Mouse (Mus musculus) heart, adult 2 months (tissue): ENCODE results near the gene Cabs1. TPM values are rescaled to one million over a fixed set of nuclear protein-coding genes. Genes with fewer than 3 reads are reported as not detected.

Source experiments
- DNase-seq, 2 experiments: peaks; one replicate each; pipeline ENCODE4 v3.0.0; 2021
- H3K27ac ChIP-seq: fragments of 200-600 bp; 2 replicates; pipeline ENCODE4 v1.8.1; 2022
- H3K27me3 ChIP-seq: fragments of 200-500 bp; 2 replicates; pipeline ENCODE4 v1.6.1; 2012; ENCODE audit warnings: mild to moderate bottlenecking, low read length, inconsistent platforms, mixed read lengths; ENCODE audit not compliant: control insufficient read depth, insufficient read depth
- H3K36me3 ChIP-seq: fragments of 200-500 bp; 2 replicates; pipeline ENCODE4 v1.6.1; 2012; ENCODE audit warnings: low read length, inconsistent platforms; ENCODE audit not compliant: control insufficient read depth, insufficient read depth
- H3K4me1 ChIP-seq: fragments of 200-500 bp; 2 replicates; pipeline ENCODE4 v1.6.1; 2011; ENCODE audit warnings: low read length; ENCODE audit not compliant: control insufficient read depth, insufficient read depth
- H3K4me3 ChIP-seq: fragments of 200-600 bp; 2 replicates; pipeline ENCODE4 v1.8.1; 2022
- H3K79me2 ChIP-seq: fragments of 200-500 bp; replicated peaks from 2 replicates; pipeline ENCODE4 v1.6.1; 2012; ENCODE audit warnings: mild to moderate bottlenecking, inconsistent platforms, low read length, moderate library complexity, mixed read lengths; ENCODE audit not compliant: control insufficient read depth, insufficient read depth
- H3K9ac ChIP-seq: fragments of 200-500 bp; 2 replicates; pipeline ENCODE4 v1.6.1; 2012; ENCODE audit warnings: low read depth, mild to moderate bottlenecking, control low read depth, inconsistent platforms, low read length, mixed read lengths
- CTCF ChIP-seq: fragments of 200-600 bp; IDR thresholded peaks from 2 replicates; pipeline ENCODE4 v1.8.1; 2022; ENCODE audit warnings: antibody characterized with exemption, mild to moderate bottlenecking, moderate library complexity
- EP300 ChIP-seq: fragments of 200-500 bp; IDR thresholded peaks from 2 replicates; pipeline ENCODE4 v1.6.1; 2011; ENCODE audit warnings: low read depth, low read length, control low read depth; ENCODE audit not compliant: insufficient read depth
- POLR2A ChIP-seq: fragments of 200-500 bp; IDR thresholded peaks from 2 replicates; pipeline ENCODE4 v1.6.1; 2011; ENCODE audit warnings: mild to moderate bottlenecking, low read depth, low read length, control low read depth; ENCODE audit not compliant: insufficient read depth
- WGBS: fragments of 180-500 bp; shearing (Covaris S2); methylation state at CpG from one replicate; pipeline ENCODE4 v1.1.7; 2018; 5-methylcytosine and 5-hydroxymethylcytosine counted together
- intact Hi-C: fragments of 180-260 bp; cut with DNase I; formaldehyde crosslinking; loops from one replicate; pipeline ENCODE4 v1.15.1; 2025
- polyA plus RNA-seq: library from polyadenylated mRNA; depleted of rRNA; stranded (reverse); fragments of >200 nt; gene quantifications from 2 replicates; pipeline ENCODE4 v1.2.3, GENCODE M21; 2012; rRNA removed
- total RNA-seq, 2 experiments: library from RNA; stranded (reverse); gene quantifications; 2 replicates each; pipeline ENCODE4 v1.2.3; 2021

The Cabs1 gene
- total and polyA plus RNA-seq, 3 experiments, result not detected

GRCm38 (mm10) chr5:87982468-87983214 lies 3.4 kb downstream of the Cabs1 start:
- Histone ChIP-seq H3K36me3 (no peaks in the 10 kb centered on the region), H3K4me3 (no peak overlapping the region), H3K4me1 (no peaks in the 10 kb centered on the region), H3K27me3 (no peaks in the 10 kb centered on the region), H3K9ac (no peak overlapping the region), H3K79me2 (no peaks in the 10 kb centered on the region), H3K27ac (no peak overlapping the region)
- intact Hi-C loops, result no loop called here
- no peak for TF ChIP-seq CTCF
- no peak for DNase-seq
- 50% methylated on average over 3 of the region's 3 CpGs for WGBS

DNA sequence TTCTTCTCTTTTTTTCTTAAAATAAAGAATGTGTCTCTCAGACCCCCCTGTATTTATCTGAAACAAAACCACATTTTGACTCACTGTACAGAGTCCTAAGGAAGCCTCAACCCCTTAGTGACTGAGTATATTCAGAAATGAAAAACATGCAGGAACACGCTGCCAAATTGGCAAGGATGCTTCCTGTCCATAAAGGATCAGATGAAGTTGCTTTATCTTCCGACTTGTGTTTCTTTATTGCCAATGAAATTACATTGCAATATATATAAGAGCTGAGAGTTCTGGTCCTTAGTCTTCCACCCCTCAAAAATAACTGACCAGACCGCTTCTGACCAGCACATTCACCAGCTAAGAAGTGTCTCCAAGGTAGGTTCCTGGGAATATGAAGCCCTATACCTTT lies 23.0 kb downstream of the Cabs1 start, which contains the start of gene Smr3a:
TSS of gene Smr3a (plus strand) at position 301 of the 400 bp plus-strand sequence.
- Histone ChIP-seq H3K4me1 (no peaks in the 10 kb centered on the region), H3K9ac (no peak within 1 kb of the TSS), H3K4me3 (no peak within 1 kb of the TSS), H3K27me3 (no peaks in the 10 kb centered on the region), H3K79me2 (no peaks in the 10 kb centered on the region), H3K27ac (no peak within 1 kb of the TSS), H3K36me3 (no peaks in the 10 kb centered on the region)
- DNase-seq, result no peak
- intact Hi-C loops, result no loop called here
- TF ChIP-seq EP300, result no peak
- TF ChIP-seq CTCF, result no peak
- no peak for TF ChIP-seq POLR2A
- 65% methylated on average over 3 of the region's 3 CpGs for WGBS

GRCm38 (mm10) chr5:88005241-88005640 lies 26.0 kb downstream of the Cabs1 start:
- TF ChIP-seq CTCF (no peak), EP300 (no peak), POLR2A (no peak)
- intact Hi-C loops, result no loop called here
- Histone ChIP-seq H3K27ac (no peak overlapping the region), H3K27me3 (no peaks in the 10 kb centered on the region), H3K36me3 (no peaks in the 10 kb centered on the region), H3K79me2 (no peaks in the 10 kb centered on the region), H3K4me3 (no peak overlapping the region), H3K9ac (no peak overlapping the region), H3K4me1 (no peaks in the 10 kb centered on the region)
- no peak for DNase-seq

Other genes with a start within 250 kb of the Cabs1 start
- not detected for gene Csn1s2a, start 204.9 kb upstream of the Cabs1 start, total RNA-seq
- not detected in 2 replicates for gene Csn1s2a, start 204.9 kb upstream of the Cabs1 start, polyA plus RNA-seq
- gene Csn1s2b, start 171.4 kb upstream of the Cabs1 start, total RNA-seq, result not detected
- gene Csn1s2b, start 171.4 kb upstream of the Cabs1 start, polyA plus RNA-seq, result not detected in 2 replicates
- not detected for gene Prr27, start 153.8 kb upstream of the Cabs1 start, total RNA-seq
- 0.16 TPM in 1 of 2 replicates, not detected in the other for gene Prr27, start 153.8 kb upstream of the Cabs1 start, polyA plus RNA-seq
- gene Odam, start 94.4 kb upstream of the Cabs1 start, total RNA-seq, result not detected
- gene Odam, start 94.4 kb upstream of the Cabs1 start, polyA plus RNA-seq, result not detected in 2 replicates
- gene Csn3, start 53.9 kb upstream of the Cabs1 start, total RNA-seq, result not detected
- gene Csn3, start 53.9 kb upstream of the Cabs1 start, polyA plus RNA-seq, result not detected in 2 replicates
- gene 2310003L06Rik, start 10.0 kb upstream of the Cabs1 start, total RNA-seq, result not detected
- gene 2310003L06Rik, start 10.0 kb upstream of the Cabs1 start, polyA plus RNA-seq, result not detected in 2 replicates
- not detected for gene Gm28434, start 9.9 kb upstream of the Cabs1 start, total RNA-seq
- not detected in 2 replicates for gene Gm28434, start 9.9 kb upstream of the Cabs1 start, polyA plus RNA-seq
- gene Smr3a, start 23.1 kb downstream of the Cabs1 start, total RNA-seq, result not detected
- gene Smr3a, start 23.1 kb downstream of the Cabs1 start, polyA plus RNA-seq, result not detected in 2 replicates
- not detected for gene Smr2, start 107.1 kb downstream of the Cabs1 start, total RNA-seq
- not detected in 2 replicates for gene Smr2, start 107.1 kb downstream of the Cabs1 start, polyA plus RNA-seq
- not detected for gene Gm11116, start 132.1 kb downstream of the Cabs1 start, total RNA-seq
- not detected in 2 replicates for gene Gm11116, start 132.1 kb downstream of the Cabs1 start, polyA plus RNA-seq
- not detected for gene Gm11115, start 174.7 kb downstream of the Cabs1 start, total RNA-seq
- gene Gm11115, start 174.7 kb downstream of the Cabs1 start, polyA plus RNA-seq, result not detected in 2 replicates